Mouse (Mus musculus): ENCODE measurements at regions not wholly inside any gene's neighbourhood (a gene's known extent, or its start where the extent isn't known, plus 50 kb on each side); places are given as distances from the start of the nearest gene placed in this dataset.

DNA sequence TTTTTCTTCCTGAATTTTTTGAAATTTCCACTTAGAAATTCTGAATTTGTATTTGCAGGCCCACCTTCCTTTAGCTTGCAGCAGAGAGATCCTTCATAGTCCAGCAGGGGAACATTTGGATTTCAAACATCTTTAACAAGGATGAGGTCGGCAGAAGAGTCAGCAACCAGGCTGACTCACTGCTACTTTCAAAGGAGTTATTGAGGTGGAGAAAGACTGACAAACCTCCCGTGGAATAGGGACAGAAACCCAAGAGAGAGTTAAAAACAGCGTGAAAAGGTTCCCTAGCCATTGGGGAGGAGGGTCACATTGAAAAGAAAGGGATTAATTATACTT lies 247.6 kb downstream of the Itga8 start:
- no peak for TF ChIP-seq CTCF (IDR thresholded peaks at IDR 0.05)
- no peak for TF ChIP-seq EP300 (IDR thresholded peaks at IDR 0.05)
- WGBS = 44% methylated on average over 3 of the region's 3 CpGs
- Histone ChIP-seq H3K9me3 (ENCODE audit: low read length) (no peaks in the 10 kb centered on the region), H3K27me3 (replicated peaks; ENCODE audit: insufficient read depth, low read length) (no peaks in the 10 kb centered on the region), H3K4me3 (ENCODE audit: low read depth, low read length) (no peak overlapping the region), H3K27ac (ENCODE audit: low read length) (no peak overlapping the region), H3K36me3 (ENCODE audit: insufficient read depth, low read length) (no peaks in the 10 kb centered on the region), H3K4me1 (ENCODE audit: insufficient read depth, low read depth, low read length) (no peaks in the 10 kb centered on the region), H3K4me2 (replicated peaks; ENCODE audit: low read depth, low read length) (no peak overlapping the region), H3K9ac (replicated peaks; ENCODE audit: low read depth) (no peak overlapping the region)
- ATAC-seq = no peak
- no peak for DNase-seq (ENCODE audit: low spot score)

All from lung, postnatal 0 days (tissue).